ENCODE assay signal across 8 mouse cellular contexts in genomic region chr15:82341036-82341501, GRCm38 (mm10). TPM values are rescaled to one million over a fixed set of nuclear protein-coding genes. Genes with fewer than 3 reads are reported as not detected.
DNase-seq lines count a peak whose midpoint lies in the region; ATAC-seq and TF ChIP-seq lines count a peak whose summit lies in the region.

No protein-coding gene starts in this region.

- peak; percentile 34 for TF ChIP-seq CTCF in intestine, postnatal 0 days (IDR thresholded peaks at IDR 0.05; ENCODE audit: low read depth)

- WGBS in intestine, postnatal 0 days = under 1% methylated on average over 40 of the region's 40 CpGs
- WGBS in lung, embryonic 15.5 days = 2% methylated on average over 39 of the region's 40 CpGs

- no peak for ATAC-seq in intestine, postnatal 0 days
- ATAC-seq in lung, embryonic 15.5 days (ENCODE audit: borderline replicate concordance, extremely low read depth, low FRiP score, low TSS enrichment) = peak; percentile 11; the same call in 1 of the 2 replicates

- no peaks in the 10 kb centered on the region for H3K27me3 ChIP-seq in intestine, postnatal 0 days (replicated peaks; ENCODE audit: control insufficient read depth, insufficient read depth, low read length)
- H3K27me3 ChIP-seq in lung, embryonic 15.5 days = no peaks in the 10 kb centered on the region

- peaks cover 12% of the 10 kb centered on the region in 2 experiments for H3K4me1 ChIP-seq in ES-E14 (ENCODE audit: control insufficient read depth in 2 of 2, insufficient read depth in 2 of 2, low read length in 2 of 2, poor library complexity in 1 of 2)
- peaks cover 9% of the 10 kb centered on the region; the same call in 1 of the 2 replicates for H3K4me1 ChIP-seq in intestine, postnatal 0 days (replicated peaks; ENCODE audit: control insufficient read depth, insufficient read depth, low read length)
- H3K4me1 ChIP-seq in lung, embryonic 15.5 days = peaks cover 26% of the 10 kb centered on the region

- H3K9ac ChIP-seq in ES-E14 (ENCODE audit: insufficient read depth, low read depth, low read length, poor library complexity, severe bottlenecking) = peak overlapping the region; percentile 73
- H3K9ac ChIP-seq in intestine, postnatal 0 days (ENCODE audit: low read depth, low read length) = peak overlapping the region; percentile 71
- peak overlapping the region; percentile 70 for H3K9ac ChIP-seq in lung, embryonic 15.5 days

- in situ Hi-C loops in ES-E14 (cut with MboI; ENCODE audit: low sequenced_read_pairs in 2 of 2, unreplicated experiment in 2 of 2) = no loop called here

- H3K36me3 ChIP-seq in ES-E14 (ENCODE audit: control insufficient read depth, insufficient read depth, low read length, poor library complexity, severe bottlenecking) = peaks cover under 1% of the 10 kb centered on the region; the same call in 1 of the 2 replicates
- H3K36me3 ChIP-seq in intestine, postnatal 0 days (ENCODE audit: control insufficient read depth, insufficient read depth) = peaks cover 8% of the 10 kb centered on the region
- H3K36me3 ChIP-seq in lung, embryonic 15.5 days = 0 out of 2 replicates have a peak, but pooled peaks cover 5% of the 10 kb centered on the region

- no peaks in the 10 kb centered on the region for H3K9me3 ChIP-seq in ES-E14 (ENCODE audit: control insufficient read depth, insufficient read depth, low read depth, low read length)
- H3K9me3 ChIP-seq in intestine, postnatal 0 days (ENCODE audit: control insufficient read depth) = no peaks in the 10 kb centered on the region
- H3K9me3 ChIP-seq in lung, embryonic 15.5 days = no peaks in the 10 kb centered on the region

- peak overlapping the region; percentile 78 for H3K4me2 ChIP-seq in intestine, postnatal 0 days (replicated peaks; ENCODE audit: low read depth)
- peak overlapping the region; percentile 78 for H3K4me2 ChIP-seq in lung, embryonic 15.5 days

- H3K27ac ChIP-seq in ES-E14 (ENCODE audit: insufficient read depth, low read depth, low read length, poor library complexity, severe bottlenecking) = no peak overlapping the region
- peak overlapping the region; percentile 94 for H3K27ac ChIP-seq in intestine, postnatal 0 days (ENCODE audit: low read depth, low read length)
- H3K27ac ChIP-seq in lung, embryonic 15.5 days = peak overlapping the region; percentile 78

- peak overlapping the region; percentile 66 to 70 for H3K4me3 ChIP-seq in ES-E14 (ENCODE audit: insufficient read depth in 1 of 2, low read depth in 1 of 2, low read length in 2 of 2, poor library complexity in 1 of 2, severe bottlenecking in 1 of 2)
- H3K4me3 ChIP-seq in intestine, postnatal 0 days (ENCODE audit: low read depth, low read length) = peak overlapping the region; percentile 43
- H3K4me3 ChIP-seq in lung, embryonic 15.5 days = peak overlapping the region; percentile 56

- intact Hi-C loops in left cerebral cortex, postnatal 4 days (cut with DNase I) = no loop called here

- DNase-seq in ES-E14 (ENCODE audit: low read depth, low spot score) = no peak
- DNase-seq in embryo, embryonic 11 days = peak; percentile 64
- DNase-seq in heart, adult 18-20 months = peak; percentile 72 to 78
- DNase-seq in ovary, adult 18-20 months (ENCODE audit: low spot score) = peak; percentile 36
- DNase-seq in left cerebral cortex, postnatal 4 days = no peak
- no peak for DNase-seq in left cerebral cortex, adult 18-20 months (ENCODE audit: low spot score in 2 of 2)

TF ChIP-seq in ES-E14, 5 proteins besides CTCF, POLR2A, EP300 and RAD21:
- no peak for TF ChIP-seq CHD2 (IDR thresholded peaks at IDR 0.05; ENCODE audit: low read depth, low read length)
- no peak for TF ChIP-seq ZNF384 (IDR thresholded peaks at IDR 0.05; ENCODE audit: low read depth, low read length)
- no peak for TF ChIP-seq ZC3H11A (IDR thresholded peaks at IDR 0.05; ENCODE audit: borderline replicate concordance, low read depth, low read length)
- TF ChIP-seq HCFC1 (IDR thresholded peaks at IDR 0.05; ENCODE audit: borderline replicate concordance, insufficient read depth, low read length) = no peak
- no peak for TF ChIP-seq MAFK (IDR thresholded peaks at IDR 0.05; ENCODE audit: insufficient read depth, low read depth, low read length)

RNA-seq across cellular contexts. Expression of gene Smdt1, which starts 2.3 kb away (rescaled TPM):
- 172 and 222 TPM in 2 replicates for total RNA-seq in ES-E14 (2012; rRNA removed)
- total RNA-seq in heart, adult 18-20 months (2021) = 100 to 1,000 TPM; 185 to 222 TPM
- polyA plus RNA-seq in intestine, postnatal 0 days (2015; fragmentation: Nextera tagmentation; extraction: Ambion mirVana) = 448 and 457 TPM in 2 replicates
- polyA plus RNA-seq in lung, embryonic 15.5 days (2015; fragmentation: Nextera tagmentation; extraction: Ambion mirVana) = 235 and 254 TPM in 2 replicates
- total RNA-seq in left cerebral cortex, postnatal 4 days (2021) = 100 to 1,000 TPM; 122 to 125 TPM
- total RNA-seq in left cerebral cortex, adult 18-20 months (2021) = 100 to 1,000 TPM; 140 to 146 TPM

RNA-seq across cellular contexts. Expression of gene Pheta2, which starts 2.3 kb away (rescaled TPM):
- total RNA-seq in ES-E14 (2012; rRNA removed) = 0.85 and 0.95 TPM in 2 replicates
- total RNA-seq in heart, adult 18-20 months (2021) = under 1 TPM; 0.72 to 0.75 TPM
- 5.4 and 5.5 TPM in 2 replicates for polyA plus RNA-seq in intestine, postnatal 0 days (2015; fragmentation: Nextera tagmentation; extraction: Ambion mirVana)
- 15.4 and 16.4 TPM in 2 replicates for polyA plus RNA-seq in lung, embryonic 15.5 days (2015; fragmentation: Nextera tagmentation; extraction: Ambion mirVana)
- 1 to 10 TPM; 1.1 to 1.2 TPM for total RNA-seq in left cerebral cortex, postnatal 4 days (2021)
- total RNA-seq in left cerebral cortex, adult 18-20 months (2021) = under 1 TPM; 0.23 to 0.35 TPM

RNA-seq across cellular contexts. Expression of gene Naga, which starts 2.3 kb away (rescaled TPM):
- total RNA-seq in ES-E14 (2012; rRNA removed) = 17.6 and 35.3 TPM in 2 replicates
- total RNA-seq in heart, adult 18-20 months (2021) = 10 to 100 TPM; 25.4 to 32.2 TPM
- 1,439 and 1,503 TPM in 2 replicates for polyA plus RNA-seq in intestine, postnatal 0 days (2015; fragmentation: Nextera tagmentation; extraction: Ambion mirVana)
- polyA plus RNA-seq in lung, embryonic 15.5 days (2015; fragmentation: Nextera tagmentation; extraction: Ambion mirVana) = 47.0 and 52.3 TPM in 2 replicates
- total RNA-seq in left cerebral cortex, postnatal 4 days (2021) = 10 to 100 TPM; 32.1 to 33.6 TPM
- total RNA-seq in left cerebral cortex, adult 18-20 months (2021) = 10 to 100 TPM; 29.1 to 30.2 TPM

RNA-seq across cellular contexts. Expression of gene Ndufa6, which starts 13.1 kb away (rescaled TPM):
- total RNA-seq in ES-E14 (2012; rRNA removed) = 256 and 306 TPM in 2 replicates
- 100 to 1,000 TPM; 750 to 751 TPM for total RNA-seq in heart, adult 18-20 months (2021)
- polyA plus RNA-seq in intestine, postnatal 0 days (2015; fragmentation: Nextera tagmentation; extraction: Ambion mirVana) = 830 and 832 TPM in 2 replicates
- polyA plus RNA-seq in lung, embryonic 15.5 days (2015; fragmentation: Nextera tagmentation; extraction: Ambion mirVana) = 276 and 282 TPM in 2 replicates
- total RNA-seq in left cerebral cortex, postnatal 4 days (2021) = 100 to 1,000 TPM; 161 to 174 TPM
- 100 to 1,000 TPM; 195 to 198 TPM for total RNA-seq in left cerebral cortex, adult 18-20 months (2021)

RNA-seq across cellular contexts. Expression of gene Cyp2d22, which starts 39.0 kb away (rescaled TPM):
- total RNA-seq in ES-E14 (2012; rRNA removed) = 0.94 and 2.3 TPM in 2 replicates
- total RNA-seq in heart, adult 18-20 months (2021) = 10 to 100 TPM; 25.8 to 30.1 TPM
- 5.7 and 7.6 TPM in 2 replicates for polyA plus RNA-seq in intestine, postnatal 0 days (2015; fragmentation: Nextera tagmentation; extraction: Ambion mirVana)
- 6.7 and 9.6 TPM in 2 replicates for polyA plus RNA-seq in lung, embryonic 15.5 days (2015; fragmentation: Nextera tagmentation; extraction: Ambion mirVana)
- 1 to 10 TPM; 5.3 to 7.0 TPM for total RNA-seq in left cerebral cortex, postnatal 4 days (2021)
- 10 to 100 TPM; 36.4 to 40.9 TPM for total RNA-seq in left cerebral cortex, adult 18-20 months (2021)

Comparison
In these comparisons a context has a peak if more than half of its experiments do, and no peak if none do; other contexts are left out.
1. DNase-seq: peak in embryo, embryonic 11 days (single experiment), heart, adult 18-20 months (2 of 2) and ovary, adult 18-20 months (single experiment); none in ES-E14 (single experiment), left cerebral cortex, postnatal 4 days (single experiment) and left cerebral cortex, adult 18-20 months (0 of 2).
2. Peak in every context shown above with its lines, with median percentiles within 50 percentile points of each other: H3K4me3 ChIP-seq and H3K9ac ChIP-seq.